Mouse (Mus musculus): ENCODE data around the gene Gm45808. TPM values are rescaled to one million over a fixed set of nuclear protein-coding genes. Genes with fewer than 3 reads are reported as not detected.
"Not testable (repeated sequence)": the region's sequence is repeated elsewhere in the genome, so short reads cannot be mapped to it uniquely, and the experiment has no call there.

The Gm45808 gene
- polyA plus RNA-seq, 1 experiment from 2014 or later: not detected

- in situ Hi-C loops (cut with MboI; ENCODE audit: low pct_unique_long_range_greater_than_20kb): no loop called here
- POLR2A ChIA-PET: no interaction called here
Observed at GRCm38 (mm10) chr7:45461781-45462180, 24.8 kb downstream of the Gm45808 start.

GRCm38 (mm10) chr7:45461326-45461725 lies 25.3 kb downstream of the Gm45808 start:
- no peak for DNase-seq (ENCODE audit: low read depth, low spot score)
- no peaks in the 10 kb centered on the region for H3K27me3 ChIP-seq
- ATAC-seq: no peak
- no peak for TF ChIP-seq CTCF (IDR thresholded peaks at IDR 0.05)
- ChIA-PET POLR2A (no interaction called here), CTCF (no interaction called here)
- in situ Hi-C loops (cut with MboI; ENCODE audit: low pct_unique_long_range_greater_than_20kb): no loop called here

More at GRCm38 (mm10) chr7:45461781-45462180, 24.8 kb downstream of the Gm45808 start:
- CTCF ChIA-PET: no interaction called here
- TF ChIP-seq CTCF (IDR thresholded peaks at IDR 0.05): no peak
- DNase-seq (ENCODE audit: low read depth, low spot score): no peak
- ATAC-seq: no peak
- H3K27me3 ChIP-seq: no peaks in the 10 kb centered on the region

- POLR2A ChIA-PET: no interaction called here
- DNase-seq (ENCODE audit: low read depth, low spot score): peak; percentile 78
- no peaks in the 10 kb centered on the region for H3K27me3 ChIP-seq
- CTCF ChIA-PET: no interaction called here
- peak; percentile 24 for ATAC-seq
- in situ Hi-C loops (cut with MboI; ENCODE audit: low pct_unique_long_range_greater_than_20kb): no loop called here
- TF ChIP-seq CTCF (IDR thresholded peaks at IDR 0.05): no peak
Observed at GRCm38 (mm10) chr7:45460860-45461314, 25.7 kb downstream of the Gm45808 start.

GRCm38 (mm10) chr7:45460377-45460776 lies 26.2 kb downstream of the Gm45808 start:
- POLR2A ChIA-PET: no interaction called here
- no peak for TF ChIP-seq CTCF (IDR thresholded peaks at IDR 0.05)
- in situ Hi-C loops (cut with MboI; ENCODE audit: low pct_unique_long_range_greater_than_20kb): no loop called here
- no peak for DNase-seq (ENCODE audit: low read depth, low spot score)
- H3K27me3 ChIP-seq: no peaks in the 10 kb centered on the region
- ATAC-seq: no peak
- CTCF ChIA-PET: interaction anchor here (0.7 kb wide), 1 partner anchor 222 kb away, joined by 3 read pairs; no protein-coding TSS in a partner anchor

- in situ Hi-C loops (cut with MboI; ENCODE audit: low pct_unique_long_range_greater_than_20kb); H3K27me3 ChIP-seq; POLR2A ChIA-PET: not testable (repeated sequence)
- ATAC-seq: peak; percentile 77
- CTCF ChIA-PET: interaction anchor here (0.7 kb wide), 1 partner anchor 223 kb away, joined by 3 read pairs; no protein-coding TSS in a partner anchor
- peak; percentile 88 for DNase-seq (ENCODE audit: low read depth, low spot score)
Observed at GRCm38 (mm10) chr7:45459564-45460140, 27.0 kb downstream of the Gm45808 start, which contains the start of gene Ftl1. Gene Ftl1 (minus strand): TSS chr7:45459884.

GRCm38 (mm10) chr7:45458748-45459563 lies 27.7 kb downstream of the Gm45808 start:
- H3K27me3 ChIP-seq: no peaks in the 10 kb centered on the region
- in situ Hi-C loops (cut with MboI; ENCODE audit: low pct_unique_long_range_greater_than_20kb): no loop called here
- ATAC-seq (no peak), DNase-seq (ENCODE audit: low read depth, low spot score) (no peak)
- POLR2A ChIA-PET: no interaction called here
- no peak for TF ChIP-seq CTCF (IDR thresholded peaks at IDR 0.05)
- CTCF ChIA-PET: no interaction called here

- DNase-seq (ENCODE audit: low read depth, low spot score) (no peak), ATAC-seq (peak; percentile 17)
- in situ Hi-C loops (cut with MboI; ENCODE audit: low pct_unique_long_range_greater_than_20kb): no loop called here
- ChIA-PET CTCF (interaction anchor here (1.9 to 3.4 kb wide), 4 partner anchors 8 to 23 kb away, joined by 6 to 11 read pairs (median 9); partner anchors contain the start of genes Bax and Gys1), POLR2A (interaction anchor here (1.2 to 1.7 kb wide), 3 partner anchors 9 to 21 kb away, joined by 3 to 7 read pairs (median 4); partner anchors contain the start of gene Bax)
- H3K27me3 ChIP-seq: no peaks in the 10 kb centered on the region
- no peak for TF ChIP-seq CTCF (IDR thresholded peaks at IDR 0.05)
Observed at GRCm38 (mm10) chr7:45457204-45458060, 29.2 kb downstream of the Gm45808 start.

GRCm38 (mm10) chr7:45456721-45457203 lies 29.8 kb downstream of the Gm45808 start:
- no peak for DNase-seq (ENCODE audit: low read depth, low spot score)
- no peaks in the 10 kb centered on the region for H3K27me3 ChIP-seq
- ChIA-PET POLR2A (interaction anchor here (0.7 to 1.7 kb wide), 6 partner anchors 9 to 69 kb away, joined by 3 to 7 read pairs (median 4); partner anchors contain the start of gene Bax), CTCF (interaction anchor here (1.9 to 3.4 kb wide), 4 partner anchors 9 to 22 kb away, joined by 6 to 11 read pairs (median 9); partner anchors contain the start of genes Bax and Gys1)
- in situ Hi-C loops (cut with MboI; ENCODE audit: low pct_unique_long_range_greater_than_20kb): no loop called here
- ATAC-seq: peak; percentile 9
- TF ChIP-seq CTCF (IDR thresholded peaks at IDR 0.05): no peak

GRCm38 (mm10) chr7:45455932-45456696 lies 30.5 kb downstream of the Gm45808 start:
- DNase-seq (ENCODE audit: low read depth, low spot score) (no peak), ATAC-seq (no peak)
- CTCF ChIA-PET: interaction anchor here (1.9 to 3.4 kb wide), 4 partner anchors 8 to 22 kb away, joined by 6 to 11 read pairs (median 9); partner anchors contain the start of genes Bax and Gys1
- no peaks in the 10 kb centered on the region for H3K27me3 ChIP-seq
- POLR2A ChIA-PET: interaction anchor here (0.7 to 1.4 kb wide), 5 partner anchors 9 to 69 kb away, joined by 3 to 4 read pairs (median 3); no protein-coding TSS in a partner anchor
- TF ChIP-seq CTCF (IDR thresholded peaks at IDR 0.05): no peak
- in situ Hi-C loops (cut with MboI; ENCODE audit: low pct_unique_long_range_greater_than_20kb): no loop called here
